8 mouse cellular contexts compared by ENCODE assay signal in genomic region chr13:55465184-55465583, GRCm38 (mm10). TPM values are rescaled to one million over a fixed set of nuclear protein-coding genes. Genes with fewer than 3 reads are reported as not detected.
DNase-seq lines count a peak whose midpoint lies in the region; ATAC-seq lines count a peak whose summit lies in the region.

No protein-coding gene starts in this region.

- H3K36me3 ChIP-seq in heart, embryonic 12.5 days: peaks cover 21% of the 10 kb centered on the region
- H3K36me3 ChIP-seq in forebrain, embryonic 12.5 days (replicated peaks): peaks cover 24% of the 10 kb centered on the region
- peaks cover 33% of the 10 kb centered on the region for H3K36me3 ChIP-seq in megakaryocyte, embryonic 14.5 days (replicated peaks; ENCODE audit: low read length)

- peaks cover 16% of the 10 kb centered on the region for H3K4me1 ChIP-seq in heart, embryonic 12.5 days (replicated peaks)
- H3K4me1 ChIP-seq in forebrain, embryonic 12.5 days: peaks cover 70% of the 10 kb centered on the region
- H3K4me1 ChIP-seq in megakaryocyte, embryonic 14.5 days: peaks cover 67% of the 10 kb centered on the region

- DNase-seq in heart, postnatal 25 days (ENCODE audit: low spot score): no peak
- DNase-seq in MN1 (ENCODE audit: low spot score): peak; percentile 63
- DNase-seq in ovary, postnatal 10 days (ENCODE audit: low spot score): no peak
- no peak for DNase-seq in gastrocnemius, adult 18-20 months (ENCODE audit: low spot score)
- no peak for DNase-seq in heart, adult 18-20 months

- no peak for ATAC-seq in heart, embryonic 12.5 days (ENCODE audit: insufficient number of reproducible peaks, low FRiP score)
- peak; percentile 39 for ATAC-seq in forebrain, embryonic 12.5 days (ENCODE audit: low FRiP score)

- H3K27ac ChIP-seq in heart, embryonic 12.5 days (ENCODE audit: poor library complexity, severe bottlenecking): no peak overlapping the region
- peak overlapping the region; percentile 99 for H3K27ac ChIP-seq in forebrain, embryonic 12.5 days

- 40% methylated on average over 3 of the region's 3 CpGs for WGBS in heart, embryonic 12.5 days
- WGBS in forebrain, embryonic 12.5 days: 3% methylated on average over 3 of the region's 3 CpGs

- H3K4me3 ChIP-seq in heart, embryonic 12.5 days: no peak overlapping the region
- H3K4me3 ChIP-seq in forebrain, embryonic 12.5 days (replicated peaks): peak overlapping the region; percentile 70
- peak overlapping the region; percentile 92 for H3K4me3 ChIP-seq in megakaryocyte, embryonic 14.5 days (replicated peaks)

- no peak overlapping the region for H3K9ac ChIP-seq in heart, embryonic 12.5 days
- peak overlapping the region; percentile 95 for H3K9ac ChIP-seq in forebrain, embryonic 12.5 days

- H3K27me3 ChIP-seq in heart, embryonic 12.5 days (replicated peaks): peaks cover 61% of the 10 kb centered on the region
- H3K27me3 ChIP-seq in forebrain, embryonic 12.5 days: no peaks in the 10 kb centered on the region
- peaks cover 63% of the 10 kb centered on the region for H3K27me3 ChIP-seq in megakaryocyte, embryonic 14.5 days (replicated peaks)

- peak overlapping the region; percentile 90; the same call in 1 of the 2 replicates for H3K4me2 ChIP-seq in heart, embryonic 12.5 days
- H3K4me2 ChIP-seq in forebrain, embryonic 12.5 days: peak overlapping the region; percentile 83

- intact Hi-C loops in heart, postnatal 25 days (cut with DNase I): no loop called here

- H3K9me3 ChIP-seq in heart, embryonic 12.5 days (replicated peaks): no peaks in the 10 kb centered on the region
- no peaks in the 10 kb centered on the region for H3K9me3 ChIP-seq in forebrain, embryonic 12.5 days
- no peaks in the 10 kb centered on the region for H3K9me3 ChIP-seq in megakaryocyte, embryonic 14.5 days

RNA-seq across cellular contexts. Expression of gene Prr7, which starts 1.1 kb away (rescaled TPM):
- polyA plus RNA-seq in heart, embryonic 12.5 days (2016; fragmentation: Nextera tagmentation; extraction: Ambion mirVana): 0.41 TPM in 1 of 2 replicates, not detected in the other
- 1 to 10 TPM in 1 of 2 experiments, under 1 TPM in 1; 0.56 to 1.2 TPM for total RNA-seq in heart, postnatal 25 days (2021)
- polyA plus RNA-seq in forebrain, embryonic 12.5 days (2016; fragmentation: Nextera tagmentation; extraction: Ambion mirVana): 1.7 and 2.7 TPM in 2 replicates
- 5.3 and 21.1 TPM in 2 replicates for polyA plus RNA-seq in megakaryocyte, embryonic 14.5 days (2012; ENCODE audit: insufficient read depth, low replicate concordance)
- under 1 TPM in 1 of 2 experiments, not detected in 1; 0.21 TPM for total RNA-seq in gastrocnemius, adult 18-20 months (2021)
- total RNA-seq in heart, adult 18-20 months (2021): under 1 TPM; 0.45 to 0.82 TPM

RNA-seq across cellular contexts. Expression of gene Grk6, which starts 20.3 kb away (rescaled TPM):
- polyA plus RNA-seq in heart, embryonic 12.5 days (2016; fragmentation: Nextera tagmentation; extraction: Ambion mirVana): 27.6 and 29.1 TPM in 2 replicates
- total RNA-seq in heart, postnatal 25 days (2021): 10 to 100 TPM; 17.5 to 18.6 TPM
- polyA plus RNA-seq in forebrain, embryonic 12.5 days (2016; fragmentation: Nextera tagmentation; extraction: Ambion mirVana): 54.2 and 58.1 TPM in 2 replicates
- 33.8 and 54.2 TPM in 2 replicates for polyA plus RNA-seq in megakaryocyte, embryonic 14.5 days (2012; ENCODE audit: insufficient read depth, low replicate concordance)
- 10 to 100 TPM in 1 of 2 experiments, 1 to 10 TPM in 1; 8.6 to 10.4 TPM for total RNA-seq in gastrocnemius, adult 18-20 months (2021)
- total RNA-seq in heart, adult 18-20 months (2021): 10 to 100 TPM; 13.9 to 17.1 TPM

RNA-seq across cellular contexts. Expression of gene Dbn1, which starts 22.7 kb away (rescaled TPM):
- polyA plus RNA-seq in heart, embryonic 12.5 days (2016; fragmentation: Nextera tagmentation; extraction: Ambion mirVana): 101 TPM in 2 replicates
- total RNA-seq in heart, postnatal 25 days (2021): 10 to 100 TPM; 10.6 to 10.8 TPM
- 591 and 654 TPM in 2 replicates for polyA plus RNA-seq in forebrain, embryonic 12.5 days (2016; fragmentation: Nextera tagmentation; extraction: Ambion mirVana)
- polyA plus RNA-seq in megakaryocyte, embryonic 14.5 days (2012; ENCODE audit: insufficient read depth, low replicate concordance): 1.8 and 5.0 TPM in 2 replicates
- total RNA-seq in gastrocnemius, adult 18-20 months (2021): 1 to 10 TPM; 4.0 to 6.2 TPM
- total RNA-seq in heart, adult 18-20 months (2021): 1 to 10 TPM; 5.7 to 6.4 TPM

RNA-seq across cellular contexts. Expression of gene F12, which starts 38.6 kb away (rescaled TPM):
- 0.96 TPM in 1 of 2 replicates, not detected in the other for polyA plus RNA-seq in heart, embryonic 12.5 days (2016; fragmentation: Nextera tagmentation; extraction: Ambion mirVana)
- not detected for total RNA-seq in heart, postnatal 25 days (2021)
- not detected in 2 replicates for polyA plus RNA-seq in forebrain, embryonic 12.5 days (2016; fragmentation: Nextera tagmentation; extraction: Ambion mirVana)
- polyA plus RNA-seq in megakaryocyte, embryonic 14.5 days (2012; ENCODE audit: insufficient read depth, low replicate concordance): 0.54 TPM in 1 of 2 replicates, not detected in the other
- under 1 TPM in 1 of 2 experiments, not detected in 1; 0.12 TPM for total RNA-seq in gastrocnemius, adult 18-20 months (2021)
- not detected for total RNA-seq in heart, adult 18-20 months (2021)

RNA-seq across cellular contexts. Expression of gene Pdlim7, which starts 48.3 kb away (rescaled TPM):
- polyA plus RNA-seq in heart, embryonic 12.5 days (2016; fragmentation: Nextera tagmentation; extraction: Ambion mirVana): 427 and 428 TPM in 2 replicates
- 10 to 100 TPM; 65.2 to 67.7 TPM for total RNA-seq in heart, postnatal 25 days (2021)
- 139 and 147 TPM in 2 replicates for polyA plus RNA-seq in forebrain, embryonic 12.5 days (2016; fragmentation: Nextera tagmentation; extraction: Ambion mirVana)
- 681 and 731 TPM in 2 replicates for polyA plus RNA-seq in megakaryocyte, embryonic 14.5 days (2012; ENCODE audit: insufficient read depth, low replicate concordance)
- 100 to 1,000 TPM; 450 to 533 TPM for total RNA-seq in gastrocnemius, adult 18-20 months (2021)
- 10 to 100 TPM; 42.2 to 46.6 TPM for total RNA-seq in heart, adult 18-20 months (2021)
